Mouse (Mus musculus) hindbrain, embryonic 10.5 days (tissue): ENCODE measurements around the gene Them7. TPM values are rescaled to one million over a fixed set of nuclear protein-coding genes. Genes with fewer than 3 reads are reported as not detected.

ENCODE experiments used
- DNase-seq: peaks from one replicate; pipeline ENCODE4 v3.0.0-alpha.2; 2017; ENCODE audit warnings: low spot score
- H3K27ac ChIP-seq: fragments of 300-500 bp; sonication (generic); 2 replicates; pipeline ENCODE4 v1.5.1; 2016; ENCODE audit warnings: mild to moderate bottlenecking, moderate library complexity
- H3K27me3 ChIP-seq: fragments of 300-500 bp; sonication (generic); 2 replicates; pipeline ENCODE4 v1.6.1; 2016; ENCODE audit warnings: mild to moderate bottlenecking; ENCODE audit not compliant: poor library complexity, insufficient read depth, severe bottlenecking
- H3K36me3 ChIP-seq: fragments of 300-500 bp; sonication (generic); 2 replicates; pipeline ENCODE4 v1.6.1; 2016; ENCODE audit warnings: mild to moderate bottlenecking, moderate library complexity
- H3K4me1 ChIP-seq: fragments of 300-500 bp; sonication (generic); replicated peaks from 2 replicates; pipeline ENCODE4 v1.6.1; 2016; ENCODE audit warnings: mild to moderate bottlenecking
- H3K4me3 ChIP-seq: fragments of 300-500 bp; sonication (generic); 2 replicates; pipeline ENCODE4 v1.5.1; 2016; ENCODE audit warnings: mild to moderate bottlenecking, moderate library complexity
- H3K9me3 ChIP-seq: fragments of 300-500 bp; sonication (generic); 2 replicates; pipeline ENCODE4 v1.6.1; 2016; ENCODE audit warnings: mild to moderate bottlenecking, moderate library complexity
- WGBS: fragments of 180-500 bp; shearing (Covaris S2); methylation state at CpG from one replicate; pipeline ENCODE4 v1.1.7; 2016; 5-methylcytosine and 5-hydroxymethylcytosine counted together
- polyA plus RNA-seq: library from polyadenylated mRNA; unstranded; fragments of >200 nt; fragmentation: Nextera tagmentation; extraction: Ambion mirVana; gene quantifications from 2 replicates; pipeline ENCODE4 v1.2.1, GENCODE M21; 2016

Gene Them7
- polyA plus RNA-seq, 1 experiment from 2014 or later, result 0.22 TPM

DNA sequence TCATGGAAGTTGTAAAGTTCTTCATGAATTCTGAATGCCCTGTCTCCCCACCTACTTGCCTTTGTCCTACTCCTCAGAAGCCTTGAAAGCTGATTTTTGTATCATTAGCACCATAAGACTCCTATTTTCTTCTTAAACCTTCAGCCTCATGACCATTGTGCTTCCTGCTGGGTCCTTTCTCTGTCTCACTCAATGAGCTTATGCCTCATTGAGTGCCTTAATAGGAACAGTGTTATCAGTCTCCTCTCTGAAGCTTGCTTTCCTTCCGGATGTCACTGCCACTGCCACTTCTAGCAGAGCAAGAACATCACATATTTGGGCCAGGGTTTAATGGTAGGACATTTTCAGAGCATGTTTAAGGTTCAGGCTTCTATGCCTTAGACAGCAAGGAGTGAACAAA lies 71.7 kb downstream of the Them7 start:
- no peaks in the 10 kb centered on the region for H3K36me3 ChIP-seq
- no peak overlapping the region for H3K4me3 ChIP-seq
- H3K27me3 ChIP-seq, result no peaks in the 10 kb centered on the region
- H3K27ac ChIP-seq, result no peak overlapping the region
- H3K9me3 ChIP-seq, result no peaks in the 10 kb centered on the region
- no peaks in the 10 kb centered on the region for H3K4me1 ChIP-seq
- DNase-seq, result no peak
- WGBS, result 47% methylated on average over 1 of the region's 1 CpGs

- no peak overlapping the region for H3K4me3 ChIP-seq
- no peaks in the 10 kb centered on the region for H3K9me3 ChIP-seq
- no peaks in the 10 kb centered on the region for H3K36me3 ChIP-seq
- no peaks in the 10 kb centered on the region for H3K4me1 ChIP-seq
- no peaks in the 10 kb centered on the region for H3K27me3 ChIP-seq
- 96% methylated on average over 1 of the region's 1 CpGs for WGBS
- no peak for DNase-seq
- no peak overlapping the region for H3K27ac ChIP-seq
Observed at GRCm38 (mm10) chr2:105298888-105299287, 74.8 kb downstream of the Them7 start.

DNA sequence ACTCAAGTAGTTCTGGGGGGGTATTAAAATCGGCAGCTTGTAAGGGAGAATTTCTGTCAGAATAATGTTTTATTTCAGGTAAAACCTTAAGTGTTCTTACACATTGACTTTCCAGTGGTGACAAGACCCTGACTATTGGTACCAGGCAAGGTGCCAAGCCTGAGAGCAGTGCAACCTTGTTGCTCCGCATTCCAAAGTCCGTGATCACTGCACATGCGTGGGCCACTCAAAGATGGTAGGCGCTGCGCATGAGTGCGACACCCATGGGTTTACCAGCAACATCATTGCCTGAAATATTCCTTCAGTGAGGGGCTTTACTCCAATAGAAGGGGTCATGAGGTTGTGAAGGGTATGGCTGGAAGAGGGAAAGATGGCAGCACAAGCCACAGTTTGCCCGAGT lies 77.0 kb downstream of the Them7 start:
- no peaks in the 10 kb centered on the region for H3K4me1 ChIP-seq
- no peaks in the 10 kb centered on the region for H3K9me3 ChIP-seq
- H3K36me3 ChIP-seq, result no peaks in the 10 kb centered on the region
- 93% methylated on average over 8 of the region's 8 CpGs for WGBS
- H3K27ac ChIP-seq, result no peak overlapping the region
- H3K27me3 ChIP-seq, result no peaks in the 10 kb centered on the region
- H3K4me3 ChIP-seq, result no peak overlapping the region
- DNase-seq, result no peak

- H3K36me3 ChIP-seq, result no peaks in the 10 kb centered on the region
- WGBS, result 70% methylated on average over 10 of the region's 10 CpGs
- H3K27ac ChIP-seq, result no peak overlapping the region
- H3K27me3 ChIP-seq, result no peaks in the 10 kb centered on the region
- H3K9me3 ChIP-seq, result no peaks in the 10 kb centered on the region
- no peaks in the 10 kb centered on the region for H3K4me1 ChIP-seq
- H3K4me3 ChIP-seq, result no peak overlapping the region
- DNase-seq, result no peak
Observed at GRCm38 (mm10) chr2:105301531-105301930, 77.4 kb downstream of the Them7 start.

- WGBS, result 58% methylated on average over 6 of the region's 6 CpGs
- Histone ChIP-seq H3K27ac (no peak overlapping the region), H3K4me1 (peaks cover 6% of the 10 kb centered on the region; the same call in 1 of the 2 replicates), H3K4me3 (no peak overlapping the region), H3K27me3 (no peaks in the 10 kb centered on the region), H3K9me3 (no peaks in the 10 kb centered on the region), H3K36me3 (no peaks in the 10 kb centered on the region)
- no peak for DNase-seq
Observed at GRCm38 (mm10) chr2:105303962-105304514, 79.9 kb downstream of the Them7 start.

GRCm38 (mm10) chr2:105305876-105306275 lies 81.8 kb downstream of the Them7 start:
- Histone ChIP-seq H3K27me3 (no peaks in the 10 kb centered on the region), H3K9me3 (no peaks in the 10 kb centered on the region), H3K27ac (no peak overlapping the region), H3K36me3 (no peaks in the 10 kb centered on the region), H3K4me3 (no peak overlapping the region), H3K4me1 (peaks cover 6% of the 10 kb centered on the region; the same call in 1 of the 2 replicates)
- WGBS, result 89% methylated on average over 6 of the region's 6 CpGs
- no peak for DNase-seq

DNA sequence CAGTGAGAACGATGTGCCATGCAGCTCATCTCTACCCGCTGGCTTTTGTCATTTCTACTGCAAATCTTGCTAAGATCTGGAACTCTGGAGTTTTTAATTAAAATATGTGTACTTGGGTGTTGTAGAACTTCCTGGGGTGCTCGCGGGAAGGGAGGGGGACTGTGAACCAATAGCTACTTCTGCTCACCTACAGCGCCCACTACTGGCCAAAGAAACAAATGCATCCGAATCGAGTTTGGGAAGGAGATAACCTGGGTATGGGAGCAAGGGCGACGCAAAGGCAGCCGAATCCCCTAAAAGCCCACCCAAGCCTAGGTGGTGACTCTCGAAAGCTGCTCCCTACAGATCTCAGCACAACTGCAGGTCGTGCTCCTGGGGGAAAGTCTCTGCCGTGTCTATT lies 87.3 kb downstream of the Them7 start:
- no peaks in the 10 kb centered on the region for H3K9me3 ChIP-seq
- H3K27ac ChIP-seq, result no peak overlapping the region
- no peak overlapping the region for H3K4me3 ChIP-seq
- DNase-seq, result peak; percentile 23
- 43% methylated on average over 13 of the region's 13 CpGs for WGBS
- H3K4me1 ChIP-seq, result peaks cover 15% of the 10 kb centered on the region; the same call in 1 of the 2 replicates
- H3K27me3 ChIP-seq, result peaks cover 19% of the 10 kb centered on the region; the same call in 1 of the 2 replicates
- H3K36me3 ChIP-seq, result no peaks in the 10 kb centered on the region

- no peaks in the 10 kb centered on the region for H3K36me3 ChIP-seq
- no peaks in the 10 kb centered on the region for H3K9me3 ChIP-seq
- 21% methylated on average over 7 of the region's 7 CpGs for WGBS
Observed at GRCm38 (mm10) chr2:105311991-105312390, 87.9 kb downstream of the Them7 start.

DNA sequence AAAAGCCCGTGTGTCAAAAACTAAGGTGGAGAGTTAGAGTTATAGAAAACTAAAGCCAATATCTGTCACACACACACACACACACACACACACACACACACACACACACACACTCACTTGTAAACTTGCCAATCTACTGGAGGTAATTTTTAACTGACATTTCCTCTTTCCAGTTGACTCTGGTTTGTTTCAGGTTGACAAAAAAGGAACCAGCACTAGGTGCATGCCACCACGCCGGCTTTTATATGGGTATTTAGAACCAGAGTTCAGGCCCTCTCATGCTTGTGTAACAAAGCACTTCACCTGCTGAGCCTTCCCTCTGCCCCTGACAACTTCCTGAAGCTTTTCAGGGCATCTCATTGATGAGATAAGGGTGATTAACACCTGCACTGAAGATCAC lies 89.0 kb downstream of the Them7 start:
- no peaks in the 10 kb centered on the region for H3K36me3 ChIP-seq
- H3K27me3 ChIP-seq, result peaks cover 19% of the 10 kb centered on the region; the same call in 1 of the 2 replicates
- peaks cover 8% of the 10 kb centered on the region; the same call in 1 of the 2 replicates for H3K4me1 ChIP-seq
- WGBS, result 66% methylated on average over 3 of the region's 3 CpGs
- H3K27ac ChIP-seq, result no peak overlapping the region
- H3K9me3 ChIP-seq, result no peaks in the 10 kb centered on the region
- DNase-seq, result no peak
- no peak overlapping the region for H3K4me3 ChIP-seq

More at GRCm38 (mm10) chr2:105311991-105312390, 87.9 kb downstream of the Them7 start:
- DNase-seq, result no peak
- Histone ChIP-seq H3K27ac (no peak overlapping the region), H3K4me3 (no peak overlapping the region), H3K27me3 (peaks cover 19% of the 10 kb centered on the region; the same call in 1 of the 2 replicates), H3K4me1 (peaks cover 15% of the 10 kb centered on the region; the same call in 1 of the 2 replicates)

GRCm38 (mm10) chr2:105317556-105318184 lies 93.5 kb downstream of the Them7 start:
- H3K4me3 ChIP-seq, result no peak overlapping the region
- H3K36me3 ChIP-seq, result no peaks in the 10 kb centered on the region
- H3K4me1 ChIP-seq, result no peaks in the 10 kb centered on the region
- peaks cover 18% of the 10 kb centered on the region; the same call in 1 of the 2 replicates for H3K27me3 ChIP-seq
- WGBS, result 74% methylated on average over 13 of the region's 13 CpGs
- DNase-seq, result no peak
- no peak overlapping the region for H3K27ac ChIP-seq
- H3K9me3 ChIP-seq, result no peaks in the 10 kb centered on the region

DNA sequence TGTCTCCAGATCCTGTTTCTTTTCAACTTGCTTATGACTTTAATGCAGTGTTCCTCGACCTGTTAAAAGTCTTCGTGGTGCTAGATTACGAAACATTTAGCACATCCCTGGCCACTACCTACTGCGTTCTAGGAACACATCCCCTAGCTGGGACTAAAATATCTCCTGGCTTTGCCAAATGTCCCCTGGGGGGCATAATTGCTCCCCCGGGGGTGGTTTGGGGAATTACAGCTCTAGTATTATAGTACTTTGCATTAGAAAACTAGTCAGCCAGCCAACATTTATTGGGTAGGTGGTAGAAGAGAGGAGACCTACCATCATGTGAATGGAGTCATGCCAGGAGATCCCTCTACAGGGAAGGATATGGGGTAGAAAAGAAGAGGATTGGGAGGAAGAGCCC lies 101.9 kb downstream of the Them7 start:
- Histone ChIP-seq H3K36me3 (no peaks in the 10 kb centered on the region), H3K4me3 (no peak overlapping the region), H3K27me3 (0 out of 2 replicates have a peak, but pooled peaks cover 3% of the 10 kb centered on the region), H3K27ac (no peak overlapping the region), H3K4me1 (no peaks in the 10 kb centered on the region), H3K9me3 (no peaks in the 10 kb centered on the region)
- DNase-seq, result no peak
- 88% methylated on average over 5 of the region's 5 CpGs for WGBS

GRCm38 (mm10) chr2:105330024-105330423 lies 105.9 kb downstream of the Them7 start:
- DNase-seq, result no peak

DNA sequence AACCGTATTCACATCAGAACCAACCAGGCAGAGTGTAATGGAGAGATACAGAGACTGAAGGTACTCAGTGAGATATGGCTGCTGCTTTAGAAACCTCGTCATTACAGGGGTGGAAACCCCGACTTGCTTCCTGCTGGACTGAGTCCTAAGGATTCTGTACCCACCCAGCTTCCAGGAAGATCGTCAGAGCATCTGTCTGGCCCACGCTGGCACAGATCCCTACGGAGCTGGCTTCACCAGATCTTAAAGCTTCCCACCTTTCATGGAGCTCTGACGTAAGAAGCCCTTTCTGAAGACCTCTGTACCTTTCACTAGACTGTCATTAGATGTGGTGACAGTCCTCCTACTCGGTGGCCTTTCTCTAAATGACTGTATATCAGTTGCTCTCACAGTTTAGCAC lies 109.0 kb downstream of the Them7 start:
- Histone ChIP-seq H3K9me3 (no peaks in the 10 kb centered on the region), H3K36me3 (no peaks in the 10 kb centered on the region), H3K4me1 (peaks cover 21% of the 10 kb centered on the region), H3K27me3 (peaks cover 30% of the 10 kb centered on the region), H3K4me3 (no peak overlapping the region), H3K27ac (no peak overlapping the region)
- whole genome bisulfite sequencing, result 81% methylated on average over 8 of the region's 8 CpGs
- no peak for DNase-seq

More at GRCm38 (mm10) chr2:105330024-105330423, 105.9 kb downstream of the Them7 start:
- Histone ChIP-seq H3K4me1 (no peaks in the 10 kb centered on the region), H3K9me3 (no peaks in the 10 kb centered on the region), H3K27me3 (peaks cover 21% of the 10 kb centered on the region), H3K27ac (no peak overlapping the region), H3K4me3 (no peak overlapping the region), H3K36me3 (no peaks in the 10 kb centered on the region)
- 92% methylated on average over 4 of the region's 4 CpGs for WGBS
